Mouse (Mus musculus): Measurements from ENCODE around the gene Cpsf4.

GRCm38 (mm10) chr5:145214679-145215078, 47.7 kb downstream of the Cpsf4 start:
- no peak for TF ChIP-seq CTCF (IDR thresholded peaks at IDR 0.05; ENCODE audit: borderline replicate concordance, insufficient read depth, low read length)
- TF ChIP-seq POLR2A (IDR thresholded peaks at IDR 0.05; ENCODE audit: low read depth, low read length): no peak

All from embryonic fibroblast, embryonic 13.5 days (primary cell).